Mouse (Mus musculus) MEL-GATA-1-ER (cell line): Measurements from ENCODE around the gene Phc2.

ENCODE experiments used
- DNase-seq: peaks from one replicate; pipeline ENCODE4 v3.0.0-alpha.2; 2012; ENCODE audit warnings: low read depth; ENCODE audit errors: extremely low read depth

The Phc2 gene

GRCm38 (mm10) chr4:128782645-128783044, 128.1 kb downstream of the Phc2 start:
- DNase-seq, result no peak

- DNase-seq, result no peak
Measured at GRCm38 (mm10) chr4:128784950-128785631, 130.6 kb downstream of the Phc2 start.

GRCm38 (mm10) chr4:128785921-128786654, 131.6 kb downstream of the Phc2 start:
- DNase-seq, result no peak

GRCm38 (mm10) chr4:128787023-128787939, 132.8 kb downstream of the Phc2 start:
- DNase-seq, result no peak

- DNase-seq, result no peak
Measured at GRCm38 (mm10) chr4:128788108-128788507, 133.6 kb downstream of the Phc2 start.

- DNase-seq, result no peak
Measured at GRCm38 (mm10) chr4:128789646-128790045, 135.1 kb downstream of the Phc2 start.

GRCm38 (mm10) chr4:128793710-128794109, 139.2 kb downstream of the Phc2 start:
- no peak for DNase-seq

- no peak for DNase-seq
Measured at GRCm38 (mm10) chr4:128794198-128794597, 139.7 kb downstream of the Phc2 start.

- peak; percentile 46 for DNase-seq
Measured at GRCm38 (mm10) chr4:128795596-128795995, 141.1 kb downstream of the Phc2 start.

- no peak for DNase-seq
Measured at GRCm38 (mm10) chr4:128796788-128797187, 142.3 kb downstream of the Phc2 start.

- DNase-seq, result peak; percentile 32
Measured at GRCm38 (mm10) chr4:128801675-128802465, 147.4 kb downstream of the Phc2 start.
